Mouse (Mus musculus) hindbrain, postnatal 0 days (tissue): ENCODE results near the gene Tmem108. TPM values are rescaled to one million over a fixed set of nuclear protein-coding genes. Genes with fewer than 3 reads are reported as not detected.

ENCODE experiments used
- ATAC-seq: fragments of 200-750 bp; cut with Nextera tagmentation; 2 replicates; pipeline ENCODE4 v1.8.0; 2017; ENCODE audit warnings: mild to moderate bottlenecking, moderate TSS enrichment, moderate library complexity
- DNase-seq: peaks from one replicate; pipeline ENCODE4 v3.0.0-alpha.2; 2015; ENCODE audit warnings: low spot score
- H3K27ac ChIP-seq: fragments of 300-500 bp; sonication (generic); 2 replicates; pipeline ENCODE4 v1.5.1; 2014; ENCODE audit warnings: mild to moderate bottlenecking
- H3K27me3 ChIP-seq: fragments of 300-500 bp; sonication (generic); 2 replicates; pipeline ENCODE4 v1.6.1; 2014; ENCODE audit warnings: low read length, mixed read lengths; ENCODE audit not compliant: insufficient read depth
- H3K36me3 ChIP-seq: fragments of 300-500 bp; sonication (generic); 2 replicates; pipeline ENCODE4 v1.6.1; 2014; ENCODE audit warnings: low read length, mixed read lengths; ENCODE audit not compliant: insufficient read depth
- H3K4me1 ChIP-seq: fragments of 300-500 bp; sonication (generic); 2 replicates; pipeline ENCODE4 v1.6.1; 2014; ENCODE audit warnings: antibody characterized with exemption, low read length, mixed read lengths; ENCODE audit not compliant: insufficient read depth
- H3K4me2 ChIP-seq: fragments of 300-500 bp; sonication (generic); 2 replicates; pipeline ENCODE4 v1.6.1; 2014; ENCODE audit warnings: low read depth, mild to moderate bottlenecking, low read length, moderate library complexity, mixed read lengths
- H3K4me3 ChIP-seq: fragments of 300-500 bp; sonication (generic); 2 replicates; pipeline ENCODE4 v1.5.1; 2014; ENCODE audit warnings: low read length
- H3K9ac ChIP-seq: fragments of 300-500 bp; sonication (generic); replicated peaks from 2 replicates; pipeline ENCODE4 v1.6.1; 2014; ENCODE audit warnings: mild to moderate bottlenecking, low read length, moderate library complexity, mixed read lengths
- H3K9me3 ChIP-seq: fragments of 300-500 bp; sonication (generic); 2 replicates; pipeline ENCODE4 v1.6.1; 2016; ENCODE audit warnings: low read length, mixed read lengths
- CTCF ChIP-seq: IDR thresholded peaks from 2 replicates; pipeline ENCODE4 v1.5.1; 2016; ENCODE audit warnings: antibody characterized with exemption, control low read depth, low read depth
- WGBS: fragments of 180-500 bp; shearing (Covaris S2); extraction: QIAGEN DNeasy Blood & Tissue Kit; methylation state at CpG from one replicate; pipeline ENCODE4 v1.1.7; 2014; 5-methylcytosine and 5-hydroxymethylcytosine counted together
- polyA plus RNA-seq: library from polyadenylated mRNA; unstranded; fragments of >200 nt; fragmentation: Nextera tagmentation; extraction: Ambion mirVana; gene quantifications from 2 replicates; pipeline ENCODE4 v1.2.1, GENCODE M21; 2015
- total RNA-seq: library from RNA; depleted of rRNA; stranded (reverse); fragments of >200 nt; gene quantifications from 2 replicates; pipeline ENCODE4 v1.2.3, GENCODE M21; 2014

Tmem108 gene
- total and polyA plus RNA-seq, 2 experiments from 2014 or later: 21.5 to 24.4 TPM

DNA sequence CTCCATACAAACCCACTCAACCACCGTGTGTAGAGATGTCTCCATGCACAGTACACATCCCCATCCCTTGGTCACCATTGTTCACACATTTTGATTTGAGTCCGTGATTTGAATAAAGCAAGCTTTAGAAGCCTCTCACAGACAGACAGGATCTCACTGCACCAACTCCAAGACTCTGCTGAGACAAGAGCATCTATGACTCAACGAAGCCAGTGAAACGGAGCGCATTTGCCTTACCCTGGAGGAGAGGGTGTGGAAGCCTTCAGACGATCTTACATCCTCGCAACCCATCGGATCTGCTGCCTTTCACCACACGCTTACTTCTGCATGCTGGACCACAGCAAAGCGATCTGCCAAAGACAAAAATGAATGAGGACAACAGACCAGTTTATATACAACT, 9.0 kb downstream of the Tmem108 start:
- H3K9ac ChIP-seq: no peak overlapping the region
- H3K27ac ChIP-seq: no peak overlapping the region
- H3K4me3 ChIP-seq: no peak overlapping the region
- H3K36me3 ChIP-seq: no peaks in the 10 kb centered on the region
- WGBS: 92% methylated on average over 10 of the region's 10 CpGs
- H3K9me3 ChIP-seq: no peaks in the 10 kb centered on the region
- DNase-seq (no peak), ATAC-seq (no peak)
- no peaks in the 10 kb centered on the region for H3K27me3 ChIP-seq
- H3K4me1 ChIP-seq: no peaks in the 10 kb centered on the region
- no peak for TF ChIP-seq CTCF
- H3K4me2 ChIP-seq: no peak overlapping the region

DNA sequence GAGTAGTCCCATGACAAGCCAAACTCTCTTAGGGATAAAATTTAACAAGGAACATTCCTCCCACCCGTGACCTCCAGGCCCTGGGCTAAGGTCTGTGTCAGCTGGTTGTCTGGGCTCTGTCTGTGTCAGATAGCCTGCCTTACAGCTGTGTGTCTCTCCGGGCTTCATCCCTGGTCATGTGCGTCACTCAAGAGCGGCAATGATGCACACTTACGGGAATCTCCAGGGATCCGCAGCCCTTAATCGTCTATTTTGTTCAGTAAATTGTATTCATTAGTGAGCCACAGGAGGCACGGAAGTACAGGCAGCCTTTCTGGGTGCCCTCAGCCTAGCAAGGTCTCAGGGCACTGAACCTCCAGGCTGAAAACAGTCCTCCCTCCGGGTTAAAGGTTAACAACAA, 10.1 kb downstream of the Tmem108 start:
- Histone ChIP-seq H3K4me2 (no peak overlapping the region), H3K4me3 (no peak overlapping the region), H3K9me3 (no peaks in the 10 kb centered on the region), H3K27ac (no peak overlapping the region), H3K27me3 (no peaks in the 10 kb centered on the region), H3K36me3 (no peaks in the 10 kb centered on the region), H3K4me1 (no peaks in the 10 kb centered on the region), H3K9ac (no peak overlapping the region)
- DNase-seq (no peak), ATAC-seq (no peak)
- WGBS: 59% methylated on average over 9 of the region's 9 CpGs
- TF ChIP-seq CTCF: no peak

DNA sequence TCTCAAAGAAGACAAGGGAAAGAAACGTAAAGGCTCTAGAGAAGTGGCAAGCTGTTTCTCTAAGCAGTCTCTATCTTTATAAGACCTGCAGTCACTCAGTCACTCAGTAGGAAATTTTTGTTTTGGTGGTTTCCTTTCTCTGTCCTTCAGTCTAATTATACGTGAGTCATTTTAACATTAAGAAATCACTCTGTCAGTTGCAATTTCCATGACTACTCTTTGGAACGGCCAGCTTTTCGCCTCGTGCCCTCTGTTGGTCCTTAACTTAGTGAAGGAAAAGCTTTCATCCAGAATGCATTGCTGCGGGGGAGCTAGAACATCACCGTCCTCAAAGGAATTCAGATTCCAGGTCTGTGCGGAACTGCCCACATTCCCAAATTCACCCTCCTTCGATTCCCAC, 11.1 kb downstream of the Tmem108 start:
- H3K4me2 ChIP-seq: no peak overlapping the region
- no peaks in the 10 kb centered on the region for H3K4me1 ChIP-seq
- 71% methylated on average over 9 of the region's 9 CpGs for WGBS
- no peaks in the 10 kb centered on the region for H3K9me3 ChIP-seq
- no peak for DNase-seq
- no peak overlapping the region for H3K4me3 ChIP-seq
- no peak overlapping the region for H3K9ac ChIP-seq
- no peak overlapping the region for H3K27ac ChIP-seq
- H3K36me3 ChIP-seq: no peaks in the 10 kb centered on the region
- ATAC-seq: no peak
- H3K27me3 ChIP-seq: no peaks in the 10 kb centered on the region
- TF ChIP-seq CTCF: no peak

DNA sequence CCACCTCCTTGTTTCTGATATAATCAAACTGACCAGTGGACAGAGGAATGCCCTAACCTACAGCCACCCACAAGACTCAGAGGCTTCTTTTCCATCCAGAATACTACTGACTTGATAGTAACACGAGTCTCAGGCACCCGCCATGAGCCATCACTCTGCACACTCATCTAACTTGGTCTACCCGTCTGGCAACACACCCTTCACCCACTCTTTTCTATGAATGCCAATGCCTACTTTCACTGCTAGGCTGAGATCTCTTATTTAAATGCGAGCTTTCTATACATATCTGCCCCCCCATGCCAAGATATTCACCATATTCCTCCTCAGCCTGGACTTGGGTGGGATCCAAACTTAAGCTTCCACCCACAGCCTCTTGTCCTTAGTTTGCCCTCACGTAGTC, 15.0 kb downstream of the Tmem108 start:
- Histone ChIP-seq H3K36me3 (no peaks in the 10 kb centered on the region), H3K27ac (no peak overlapping the region), H3K9ac (no peak overlapping the region), H3K4me2 (no peak overlapping the region), H3K4me3 (no peak overlapping the region), H3K27me3 (no peaks in the 10 kb centered on the region), H3K9me3 (no peaks in the 10 kb centered on the region), H3K4me1 (no peaks in the 10 kb centered on the region)
- DNase-seq (no peak), ATAC-seq (no peak)
- TF ChIP-seq CTCF: no peak
- WGBS: 91% methylated on average over 5 of the region's 5 CpGs

DNA sequence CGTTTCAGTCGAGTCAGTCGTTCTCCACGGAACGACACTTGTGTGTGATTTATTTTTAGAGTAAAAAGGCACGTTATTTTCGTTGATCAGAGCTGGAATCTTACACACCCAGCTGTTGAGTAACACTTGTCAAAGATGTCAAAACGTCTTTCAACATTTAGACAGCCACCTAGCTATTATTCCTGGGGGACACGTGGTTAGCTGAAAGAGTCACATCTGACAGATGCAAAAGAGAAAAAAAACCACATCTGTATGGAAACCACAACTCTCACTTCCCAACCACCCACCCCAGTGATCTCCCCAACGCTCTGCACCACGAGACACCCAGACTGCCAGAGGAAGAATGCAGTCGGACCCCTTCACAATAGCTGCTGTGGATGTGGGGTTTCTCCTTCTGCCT, 21.5 kb downstream of the Tmem108 start:
- H3K36me3 ChIP-seq: no peaks in the 10 kb centered on the region
- no peak overlapping the region for H3K4me3 ChIP-seq
- no peaks in the 10 kb centered on the region for H3K9me3 ChIP-seq
- no peaks in the 10 kb centered on the region for H3K4me1 ChIP-seq
- ATAC-seq: no peak
- no peak overlapping the region for H3K27ac ChIP-seq
- WGBS: 63% methylated on average over 12 of the region's 12 CpGs
- H3K27me3 ChIP-seq: no peaks in the 10 kb centered on the region
- H3K9ac ChIP-seq: no peak overlapping the region
- no peak overlapping the region for H3K4me2 ChIP-seq
- TF ChIP-seq CTCF: no peak
- DNase-seq: no peak

DNA sequence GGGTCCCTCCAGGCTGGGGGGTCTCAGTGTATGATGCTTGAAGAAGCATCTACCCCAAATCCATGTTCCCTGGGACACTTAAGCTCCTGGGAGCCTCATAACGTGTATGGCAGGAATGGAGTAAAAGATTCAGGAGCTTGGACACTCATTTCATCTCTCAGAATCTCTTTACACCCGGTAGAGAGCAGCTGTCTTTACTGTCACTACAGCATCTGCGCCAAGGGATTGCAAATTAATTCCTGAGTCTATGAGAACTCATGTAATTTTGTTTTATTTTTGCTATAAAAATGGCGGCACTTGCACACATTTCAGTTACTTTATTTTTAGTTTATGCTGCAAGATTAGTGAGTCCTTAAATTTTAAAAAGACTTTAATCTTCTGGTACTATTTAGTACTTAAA, 22.6 kb downstream of the Tmem108 start:
- no peak overlapping the region for H3K27ac ChIP-seq
- H3K4me3 ChIP-seq: no peak overlapping the region
- H3K9ac ChIP-seq: no peak overlapping the region
- no peaks in the 10 kb centered on the region for H3K27me3 ChIP-seq
- no peaks in the 10 kb centered on the region for H3K36me3 ChIP-seq
- DNase-seq (no peak), ATAC-seq (no peak)
- no peak for TF ChIP-seq CTCF
- 81% methylated on average over 4 of the region's 4 CpGs for WGBS
- H3K4me2 ChIP-seq: no peak overlapping the region
- no peaks in the 10 kb centered on the region for H3K9me3 ChIP-seq
- H3K4me1 ChIP-seq: no peaks in the 10 kb centered on the region

DNA sequence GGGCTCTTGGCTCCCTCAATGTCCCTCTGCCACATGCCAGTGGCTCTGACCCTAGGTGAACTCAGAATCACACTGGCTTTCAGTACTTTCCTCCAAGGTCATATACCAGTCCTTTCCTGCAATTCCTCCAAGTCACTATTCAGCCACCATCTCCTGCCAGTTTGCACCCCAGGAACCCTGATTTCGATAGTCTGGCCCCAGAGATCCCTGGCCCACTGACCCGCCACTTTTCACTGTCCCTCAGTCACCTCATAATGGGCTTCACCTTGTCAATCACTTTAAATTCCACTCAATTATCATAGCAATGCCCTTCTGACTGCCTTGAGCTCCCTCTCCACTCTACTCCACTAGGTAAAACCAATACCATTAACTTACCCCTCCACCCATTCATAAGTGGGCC, 31.9 kb downstream of the Tmem108 start:
- Histone ChIP-seq H3K9me3 (no peaks in the 10 kb centered on the region), H3K36me3 (no peaks in the 10 kb centered on the region), H3K27me3 (no peaks in the 10 kb centered on the region), H3K4me3 (no peak overlapping the region), H3K4me2 (no peak overlapping the region), H3K9ac (no peak overlapping the region), H3K4me1 (no peaks in the 10 kb centered on the region), H3K27ac (no peak overlapping the region)
- DNase-seq: no peak
- ATAC-seq: no peak
- WGBS: 63% methylated on average over 2 of the region's 2 CpGs
- TF ChIP-seq CTCF: no peak
